Mouse (Mus musculus) limb, embryonic 11.5 days (tissue): Measurements from ENCODE around the gene Bbs12. TPM values are rescaled to one million over a fixed set of nuclear protein-coding genes. Genes with fewer than 3 reads are reported as not detected.

Experiments
- ATAC-seq: fragments of 200-750 bp; cut with Nextera tagmentation; 2 replicates; pipeline ENCODE4 v1.8.0; 2017; ENCODE audit warnings: low read depth; ENCODE audit not compliant: insufficient number of reproducible peaks, low FRiP score, low TSS enrichment
- DNase-seq: peaks from one replicate; pipeline ENCODE4 v3.0.0-alpha.2; 2015; ENCODE audit warnings: low spot score
- H3K27ac ChIP-seq: fragments of 300-500 bp; sonication (generic); replicated peaks from 2 replicates; pipeline ENCODE4 v1.5.1; 2014; ENCODE audit warnings: low read depth, mild to moderate bottlenecking, low read length
- H3K27me3 ChIP-seq: fragments of 300-500 bp; sonication (generic); 2 replicates; pipeline ENCODE4 v1.6.1; 2014; ENCODE audit warnings: mild to moderate bottlenecking, low read length, mixed read lengths; ENCODE audit not compliant: control insufficient read depth, insufficient read depth
- H3K36me3 ChIP-seq: fragments of 300-500 bp; sonication (generic); 2 replicates; pipeline ENCODE4 v1.6.1; 2014; ENCODE audit warnings: mild to moderate bottlenecking, low read length, moderate library complexity, mixed read lengths; ENCODE audit not compliant: control insufficient read depth, insufficient read depth
- H3K4me1 ChIP-seq: fragments of 300-500 bp; sonication (generic); 2 replicates; pipeline ENCODE4 v1.6.1; 2014; ENCODE audit warnings: low read length, mixed read lengths; ENCODE audit not compliant: control insufficient read depth, insufficient read depth
- H3K4me2 ChIP-seq: fragments of 300-500 bp; sonication (generic); 2 replicates; pipeline ENCODE4 v1.6.1; 2014; ENCODE audit warnings: low read depth, mild to moderate bottlenecking, moderate library complexity; ENCODE audit not compliant: severe bottlenecking
- H3K4me3 ChIP-seq: fragments of 300-500 bp; sonication (generic); 2 replicates; pipeline ENCODE4 v1.5.1; 2014; ENCODE audit warnings: low read depth, low read length
- H3K9ac ChIP-seq: fragments of 300-500 bp; sonication (generic); 2 replicates; pipeline ENCODE4 v1.6.1; 2014; ENCODE audit warnings: mild to moderate bottlenecking, low read length
- H3K9me3 ChIP-seq: fragments of 300-500 bp; sonication (generic); 2 replicates; pipeline ENCODE4 v1.6.1; 2016; ENCODE audit warnings: low read length; ENCODE audit not compliant: control insufficient read depth
- WGBS: fragments of 180-500 bp; shearing (Covaris S2); extraction: QIAGEN DNeasy Blood & Tissue Kit; methylation state at CpG from one replicate; pipeline ENCODE4 v1.1.7; 2014; 5-methylcytosine and 5-hydroxymethylcytosine counted together
- polyA plus RNA-seq: library from polyadenylated mRNA; unstranded; fragments of >200 nt; fragmentation: Nextera tagmentation; extraction: Ambion mirVana; gene quantifications from 2 replicates; pipeline ENCODE4 v1.2.1, GENCODE M21; 2014

The Bbs12 gene
- polyA plus RNA-seq, 1 experiment from 2014 or later = 11.8 TPM

DNA sequence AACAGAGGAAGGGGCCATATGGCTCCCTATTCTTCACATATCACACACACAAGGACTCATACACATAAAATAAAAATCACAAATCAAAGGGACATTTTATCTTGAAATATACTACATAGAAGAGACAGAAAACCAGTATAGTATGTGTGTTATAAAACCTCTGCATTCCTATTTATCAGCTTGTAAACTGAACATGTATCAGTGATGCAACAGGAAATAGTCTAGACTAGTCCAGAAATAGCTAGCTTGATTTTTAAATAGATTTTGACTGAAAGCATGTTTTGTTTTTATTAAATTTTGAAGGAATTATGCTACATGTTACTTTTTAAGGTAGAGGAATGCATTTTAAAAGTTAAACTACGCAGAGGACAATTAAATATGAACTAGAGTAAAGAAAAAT lies 17.6 kb downstream of the Bbs12 start:
- Histone ChIP-seq H3K36me3 (no peaks in the 10 kb centered on the region), H3K27me3 (no peaks in the 10 kb centered on the region), H3K4me3 (no peak overlapping the region), H3K4me2 (no peak overlapping the region), H3K9me3 (no peaks in the 10 kb centered on the region), H3K27ac (no peak overlapping the region), H3K4me1 (no peaks in the 10 kb centered on the region), H3K9ac (no peak overlapping the region)
- ATAC-seq (no peak), DNase-seq (no peak)
- WGBS = 89% methylated on average over 1 of the region's 1 CpGs

DNA sequence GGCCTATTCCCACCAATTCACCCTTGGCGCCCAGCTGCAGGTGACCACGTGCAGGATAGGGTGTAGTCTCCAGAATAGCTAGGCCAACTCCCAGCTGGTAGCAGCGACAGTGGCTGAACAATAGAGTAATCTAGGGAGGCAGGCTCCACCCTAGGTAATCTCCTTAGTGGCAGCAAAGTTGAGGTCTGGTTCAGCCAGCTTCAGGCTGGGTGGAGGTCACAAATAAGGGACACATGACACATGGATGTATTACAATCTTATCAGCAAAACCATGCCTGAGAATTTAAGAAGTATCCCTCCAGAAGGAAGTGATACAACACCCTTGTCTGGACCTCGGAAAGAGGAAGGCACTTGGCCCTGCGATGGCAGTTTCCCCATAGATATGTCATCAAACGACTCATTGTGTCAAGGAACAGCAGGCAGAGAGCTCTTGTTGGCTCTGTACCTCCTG lies 19.7 kb downstream of the Bbs12 start:
- Histone ChIP-seq H3K4me1 (no peaks in the 10 kb centered on the region), H3K27me3 (no peaks in the 10 kb centered on the region), H3K9me3 (no peaks in the 10 kb centered on the region), H3K9ac (no peak overlapping the region), H3K36me3 (no peaks in the 10 kb centered on the region), H3K4me3 (no peak overlapping the region), H3K4me2 (no peak overlapping the region), H3K27ac (no peak overlapping the region)
- no peak for ATAC-seq
- 79% methylated on average over 6 of the region's 6 CpGs for WGBS
- DNase-seq = no peak

DNA sequence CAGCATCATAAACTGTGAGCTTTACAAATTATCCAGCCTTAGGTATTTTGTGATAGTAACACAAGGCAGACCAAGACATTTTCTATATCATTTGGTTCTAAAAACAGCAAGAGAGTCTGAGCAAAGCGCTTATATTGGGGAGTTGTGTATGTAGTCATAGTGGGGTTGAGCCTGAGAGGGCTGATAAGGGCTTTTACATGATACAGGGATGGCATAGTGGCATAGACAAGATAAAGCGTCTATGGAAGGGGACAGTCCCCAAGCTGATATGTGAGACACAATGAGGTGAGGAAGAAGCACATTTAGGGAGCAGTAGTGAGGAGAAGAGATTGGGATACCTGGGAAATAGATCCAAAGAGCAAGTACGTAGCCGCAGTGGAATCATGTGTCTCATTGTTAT lies 21.7 kb downstream of the Bbs12 start:
- H3K27me3 ChIP-seq = no peaks in the 10 kb centered on the region
- H3K27ac ChIP-seq = no peak overlapping the region
- no peaks in the 10 kb centered on the region for H3K36me3 ChIP-seq
- H3K9ac ChIP-seq = no peak overlapping the region
- no peaks in the 10 kb centered on the region for H3K9me3 ChIP-seq
- H3K4me3 ChIP-seq = no peak overlapping the region
- no peaks in the 10 kb centered on the region for H3K4me1 ChIP-seq
- DNase-seq (no peak), ATAC-seq (no peak)
- no peak overlapping the region for H3K4me2 ChIP-seq
- WGBS = 91% methylated on average over 4 of the region's 4 CpGs

GRCm38 (mm10) chr3:37341110-37341509 lies 28.8 kb downstream of the Bbs12 start:
- Histone ChIP-seq H3K4me3 (no peak overlapping the region), H3K9ac (no peak overlapping the region), H3K36me3 (no peaks in the 10 kb centered on the region), H3K9me3 (no peaks in the 10 kb centered on the region), H3K4me2 (no peak overlapping the region), H3K4me1 (no peaks in the 10 kb centered on the region), H3K27ac (no peak overlapping the region), H3K27me3 (no peaks in the 10 kb centered on the region)
- ATAC-seq = no peak
- DNase-seq = no peak
- 58% methylated on average over 5 of the region's 5 CpGs for WGBS

- no peaks in the 10 kb centered on the region for H3K9me3 ChIP-seq
- H3K4me1 ChIP-seq = no peaks in the 10 kb centered on the region; the same call in 1 of the 2 replicates
- no peak overlapping the region for H3K27ac ChIP-seq
- WGBS = 69% methylated on average over 5 of the region's 5 CpGs
- no peak overlapping the region for H3K4me3 ChIP-seq
- 0 out of 2 replicates have a peak, but pooled peaks cover 5% of the 10 kb centered on the region for H3K27me3 ChIP-seq
- no peak for ATAC-seq
- no peak overlapping the region for H3K9ac ChIP-seq
- DNase-seq = no peak
- no peak overlapping the region for H3K4me2 ChIP-seq
- H3K36me3 ChIP-seq = no peaks in the 10 kb centered on the region
These were observed 30.5 kb downstream of the Bbs12 start for GRCm38 (mm10) chr3:37342811-37343210.

DNA sequence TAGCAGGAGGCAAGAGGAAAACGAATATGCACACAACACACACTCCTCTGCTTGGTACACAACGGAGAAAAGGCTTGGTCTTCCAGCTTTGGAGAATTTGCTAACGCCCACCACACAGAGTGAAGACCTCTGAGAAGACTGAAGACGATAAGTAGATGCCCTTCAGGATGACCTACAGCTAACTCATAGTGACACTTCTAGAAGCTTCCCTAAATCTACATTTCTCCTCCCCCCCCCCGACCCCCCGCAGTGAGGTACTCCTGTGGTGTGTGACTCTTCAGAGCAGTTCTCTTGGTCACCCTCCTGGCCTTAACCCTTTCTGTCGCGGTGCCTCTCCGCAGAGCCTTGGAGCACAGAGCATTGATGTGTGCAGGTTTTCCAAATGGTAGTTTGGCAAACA lies 35.3 kb downstream of the Bbs12 start:
- H3K9ac ChIP-seq = no peak overlapping the region
- H3K4me3 ChIP-seq = peak overlapping the region; percentile 56; the same call in 1 of the 2 replicates
- H3K27ac ChIP-seq = no peak overlapping the region
- no peaks in the 10 kb centered on the region for H3K9me3 ChIP-seq
- H3K27me3 ChIP-seq = 0 out of 2 replicates have a peak, but pooled peaks cover 14% of the 10 kb centered on the region
- H3K36me3 ChIP-seq = no peaks in the 10 kb centered on the region
- no peaks in the 10 kb centered on the region; the same call in 1 of the 2 replicates for H3K4me1 ChIP-seq
- no peak for DNase-seq
- peak overlapping the region; percentile 98 for H3K4me2 ChIP-seq
- ATAC-seq = no peak; the same call in 1 of the 2 replicates
- 28% methylated on average over 9 of the region's 9 CpGs for WGBS

- Histone ChIP-seq H3K27me3 (0 out of 2 replicates have a peak, but pooled peaks cover 14% of the 10 kb centered on the region), H3K36me3 (no peaks in the 10 kb centered on the region), H3K4me1 (no peaks in the 10 kb centered on the region; the same call in 1 of the 2 replicates), H3K9ac (peak within 1 kb of the TSS; percentile 76), H3K4me2 (peak within 1 kb of the TSS; percentile 98), H3K9me3 (no peaks in the 10 kb centered on the region), H3K4me3 (peak within 1 kb of the TSS; percentile 56), H3K27ac (no peak within 1 kb of the TSS)
- DNase-seq = peak; percentile 63
- WGBS = 1% methylated on average over 74 of the region's 75 CpGs
- peak; percentile 47 for ATAC-seq
These were observed 36.1 kb downstream of the Bbs12 start, which contains the start of gene Fgf2 for GRCm38 (mm10) chr3:37348221-37349165. TSS of gene Fgf2 (plus strand) at chr3:37348346.

DNA sequence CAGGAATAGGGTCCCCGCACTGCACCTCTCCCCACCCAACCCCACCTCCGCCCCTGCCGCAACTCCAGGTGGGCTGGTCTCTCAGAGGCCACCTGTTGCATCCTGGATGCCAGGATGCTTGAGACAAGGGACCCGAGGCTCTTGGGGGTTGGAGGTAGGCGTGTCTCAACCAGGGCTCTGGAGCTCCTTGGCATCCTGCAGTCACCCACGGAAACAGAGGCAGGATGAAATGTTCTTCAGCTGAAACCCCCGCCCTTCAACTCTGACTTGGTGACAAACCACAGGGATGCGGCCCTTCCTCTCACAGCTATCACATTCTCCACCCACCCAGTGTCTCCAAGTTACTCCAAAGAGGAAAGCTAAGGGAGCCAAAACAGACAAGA lies 36.8 kb downstream of the Bbs12 start:
- ATAC-seq (no peak), DNase-seq (no peak)
- H3K27me3 ChIP-seq = 0 out of 2 replicates have a peak, but pooled peaks cover 14% of the 10 kb centered on the region
- H3K36me3 ChIP-seq = no peaks in the 10 kb centered on the region
- H3K9ac ChIP-seq = peak overlapping the region; percentile 76; the same call in 1 of the 2 replicates
- H3K4me2 ChIP-seq = peak overlapping the region; percentile 98
- H3K27ac ChIP-seq = no peak overlapping the region
- H3K4me1 ChIP-seq = no peaks in the 10 kb centered on the region; the same call in 1 of the 2 replicates
- WGBS = 4% methylated on average over 8 of the region's 8 CpGs
- peak overlapping the region; percentile 56 for H3K4me3 ChIP-seq
- no peaks in the 10 kb centered on the region for H3K9me3 ChIP-seq
